Mouse (Mus musculus): Measurements from ENCODE around the gene 4930503B20Rik.

The 4930503B20Rik gene

DNA sequence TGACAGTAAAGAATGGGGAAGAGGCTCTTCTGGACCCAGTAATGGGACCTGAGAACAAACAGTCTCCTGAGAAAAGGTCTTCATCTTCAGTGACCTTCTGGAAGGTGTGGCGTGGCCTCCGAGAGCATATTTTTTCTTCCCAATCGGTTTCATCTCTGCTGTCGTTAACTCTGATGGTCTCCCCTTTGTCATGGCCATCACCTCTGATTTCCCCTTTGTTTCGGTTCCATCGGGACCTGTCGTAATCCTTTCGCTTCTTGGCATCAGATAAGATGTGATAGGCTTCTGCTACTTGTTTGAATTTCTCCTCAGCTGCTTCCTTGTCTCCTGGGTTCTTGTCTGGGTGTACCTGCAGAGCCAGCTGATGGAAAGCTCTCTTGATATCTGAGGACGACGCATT is 401 bp downstream of the 4930503B20Rik start:
- DNase-seq (ENCODE audit: low spot score): no peak

- no peak for DNase-seq (ENCODE audit: low spot score)
Measured at GRCm38 (mm10) chr3:146649311-146649894, 1.7 kb downstream of the 4930503B20Rik start.

GRCm38 (mm10) chr3:146641818-146642427 is 9.2 kb downstream of the 4930503B20Rik start:
- no peak for DNase-seq (ENCODE audit: low spot score)

DNA sequence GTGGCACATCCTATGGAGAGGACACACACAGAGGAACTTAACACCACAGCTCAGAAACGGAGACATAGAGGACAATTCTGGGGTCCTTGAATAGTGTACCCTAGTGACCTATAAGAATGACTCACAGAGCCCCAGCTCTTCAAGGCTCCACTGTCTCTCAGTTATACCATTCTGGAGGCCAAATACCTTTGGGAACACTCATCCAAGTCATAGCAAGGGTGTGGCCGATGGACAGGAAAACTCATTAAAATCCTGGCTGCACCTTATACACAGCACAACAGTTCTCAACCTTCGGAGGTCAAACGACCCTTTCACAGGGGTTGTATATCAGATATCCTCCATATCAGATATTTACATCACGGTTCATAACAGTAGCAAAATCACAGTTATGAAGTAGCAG is 18.6 kb downstream of the 4930503B20Rik start:
- DNase-seq (ENCODE audit: low spot score): no peak

DNA sequence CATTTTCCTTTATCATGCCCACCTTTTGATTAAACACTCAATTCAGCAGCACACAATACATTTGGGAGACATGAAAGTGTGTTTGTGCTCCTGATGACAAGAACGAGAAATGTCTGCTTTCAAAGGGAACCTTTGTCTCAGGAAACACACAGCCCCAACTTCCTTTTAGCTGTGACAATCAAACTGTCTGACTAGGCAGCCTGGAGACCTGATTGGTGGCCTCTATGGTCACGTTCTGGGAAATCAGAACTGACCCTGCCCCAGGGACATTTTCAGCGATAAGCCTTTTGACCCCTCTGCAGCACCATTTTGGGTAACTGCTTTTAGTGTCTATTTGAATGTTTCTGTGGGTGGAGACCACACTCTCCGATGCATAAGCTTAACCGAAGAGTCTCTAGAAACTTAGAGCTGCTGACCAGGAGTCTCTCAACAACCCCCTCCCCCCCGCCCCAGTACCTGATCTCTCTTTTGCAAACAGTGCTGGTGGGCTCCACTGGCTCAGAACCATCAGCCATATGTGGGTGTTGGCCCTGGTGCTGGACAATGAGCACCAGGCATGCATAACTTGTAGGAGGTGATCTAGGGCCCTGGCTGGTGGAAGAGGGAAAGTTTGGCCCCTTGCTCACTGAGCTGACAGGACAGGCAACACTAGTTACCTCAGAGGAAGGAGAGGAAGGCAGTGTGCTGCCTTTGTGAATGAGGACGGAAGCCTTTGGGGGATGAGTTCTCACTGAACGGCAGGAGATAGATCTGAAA is 22.7 kb downstream of the 4930503B20Rik start:
- DNase-seq (ENCODE audit: low spot score): no peak

GRCm38 (mm10) chr3:146625766-146626165 is 25.4 kb downstream of the 4930503B20Rik start:
- DNase-seq (ENCODE audit: low spot score): no peak

DNA sequence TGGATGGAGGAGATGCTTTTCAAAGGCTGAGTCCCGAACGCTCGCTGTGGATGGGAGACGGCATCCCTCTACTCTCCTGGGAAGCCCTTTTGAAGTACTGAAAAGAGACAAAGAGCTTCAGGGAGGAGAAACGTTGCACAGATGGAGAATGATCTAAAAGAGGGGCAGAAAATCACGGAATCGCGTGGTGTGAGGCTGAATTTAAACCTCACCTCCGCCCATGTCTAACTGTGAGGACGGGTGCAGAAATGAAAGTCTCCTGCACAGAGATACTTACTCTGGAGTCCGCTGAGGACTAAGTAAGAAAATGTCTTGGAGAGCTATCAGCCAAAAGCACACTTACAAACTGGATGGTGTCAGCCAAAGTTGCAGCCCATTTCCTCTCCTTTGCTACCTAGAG is 29.2 kb downstream of the 4930503B20Rik start:
- no peak for DNase-seq (ENCODE audit: low spot score)

- no peak for DNase-seq (ENCODE audit: low spot score)
Measured at GRCm38 (mm10) chr3:146620555-146621249, 30.4 kb downstream of the 4930503B20Rik start.

GRCm38 (mm10) chr3:146620101-146620500 is 31.0 kb downstream of the 4930503B20Rik start:
- no peak for DNase-seq (ENCODE audit: low spot score)

DNA sequence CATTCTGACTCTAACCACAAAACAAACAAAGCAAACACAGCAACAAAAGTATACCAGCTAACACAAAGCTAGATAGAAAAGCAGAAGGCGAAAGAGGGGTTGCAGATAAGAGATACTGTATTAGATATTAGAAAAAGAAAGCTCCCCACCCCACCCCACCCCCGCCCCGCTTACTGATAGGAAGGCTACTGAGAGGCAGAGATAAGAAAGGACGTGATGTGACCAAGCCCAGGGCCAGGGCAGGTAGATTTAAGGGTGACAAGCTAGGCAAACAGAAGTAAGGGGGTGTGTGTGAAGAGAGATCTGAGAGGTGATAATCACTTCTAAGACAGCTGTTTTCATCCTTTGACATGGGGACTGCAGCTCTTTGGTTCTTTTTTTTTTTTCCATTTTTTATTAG is 32.8 kb downstream of the 4930503B20Rik start:
- DNase-seq (ENCODE audit: low spot score): no peak

DNA sequence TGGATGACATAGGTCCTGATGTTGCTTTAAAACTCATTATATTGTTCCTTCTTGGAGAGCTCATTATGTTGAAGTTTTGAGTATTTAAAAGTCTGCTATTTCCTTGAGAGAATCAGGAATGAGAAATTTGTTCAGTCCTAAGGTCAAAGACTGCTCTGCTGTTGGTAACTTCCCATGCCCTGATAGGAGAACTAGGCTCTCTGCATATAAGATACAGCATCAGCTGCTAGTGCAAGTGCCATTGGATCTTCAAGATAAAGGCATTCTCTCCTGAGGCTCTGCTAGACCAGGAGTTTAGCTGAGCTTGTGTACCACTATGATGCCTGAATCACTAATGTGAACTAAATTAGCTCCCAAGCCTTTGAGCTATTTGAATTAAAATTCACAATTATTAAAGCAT is 33.2 kb downstream of the 4930503B20Rik start:
- DNase-seq (ENCODE audit: low spot score): no peak

GRCm38 (mm10) chr3:146616533-146617283 is 34.4 kb downstream of the 4930503B20Rik start:
- DNase-seq (ENCODE audit: low spot score): no peak

GRCm38 (mm10) chr3:146615496-146615895 is 35.6 kb downstream of the 4930503B20Rik start, which contains the start of gene Dnase2b:
Gene Dnase2b, minus strand, starts transcription at chr3:146615596.
- DNase-seq (ENCODE audit: low spot score): no peak

DNA sequence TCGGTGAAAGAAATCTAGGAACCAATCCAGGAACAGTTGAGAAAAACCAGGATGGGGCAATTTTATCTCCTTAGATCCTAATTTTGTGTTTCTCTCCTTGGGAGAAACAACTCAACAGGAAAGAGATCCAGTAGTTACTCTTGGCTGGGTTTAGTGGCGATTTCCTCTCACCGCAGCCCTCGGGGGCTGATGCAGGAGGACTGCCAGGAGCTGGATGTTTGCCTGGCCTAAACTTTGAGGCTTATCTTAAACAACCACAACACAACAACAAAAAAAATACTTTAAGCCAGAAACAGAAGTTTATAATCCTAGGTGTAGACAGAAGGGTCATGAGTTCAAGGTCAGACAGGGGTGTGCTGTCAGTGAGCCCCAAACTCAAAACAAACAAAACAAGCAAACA is 39.3 kb downstream of the 4930503B20Rik start:
- no peak for DNase-seq (ENCODE audit: low spot score)

DNA sequence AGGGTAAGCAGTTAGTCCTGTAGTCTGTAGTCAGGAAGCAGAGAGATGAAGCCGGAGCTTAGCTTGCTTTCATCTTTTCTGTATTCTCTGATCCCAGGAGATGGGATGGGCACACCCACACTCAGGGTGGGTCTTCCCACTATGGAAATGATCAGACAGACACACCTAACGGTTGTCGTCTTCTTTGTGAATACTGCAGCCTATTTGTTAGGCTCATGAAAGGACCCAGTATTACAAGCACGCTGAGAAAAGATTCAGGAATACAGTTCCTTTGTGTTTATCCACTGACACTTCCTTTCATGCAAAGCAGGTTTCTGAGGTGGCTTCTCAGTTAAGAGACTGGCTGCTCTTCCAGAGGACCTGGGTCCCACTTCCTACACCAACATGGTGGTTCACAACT is 39.9 kb downstream of the 4930503B20Rik start:
- DNase-seq (ENCODE audit: low spot score): no peak

DNA sequence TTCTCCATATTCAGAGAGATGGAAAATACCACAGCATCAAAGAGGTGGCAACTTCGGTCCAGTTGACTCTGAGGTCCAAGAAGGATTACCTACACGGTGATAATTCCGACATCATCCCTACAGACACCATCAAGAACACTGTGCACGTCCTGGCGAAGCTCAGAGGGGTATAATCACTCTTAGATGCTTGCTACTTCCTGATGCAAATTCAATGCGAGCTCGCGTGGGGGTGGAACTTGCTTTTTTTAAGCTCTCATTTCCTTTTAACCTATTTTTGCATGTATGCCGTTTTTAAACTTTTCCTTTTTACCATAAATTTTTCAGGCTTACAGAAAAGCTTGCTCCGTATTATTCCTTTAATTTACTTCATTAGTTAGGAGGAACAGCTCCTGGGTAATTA is 40.8 kb downstream of the 4930503B20Rik start:
- no peak for DNase-seq (ENCODE audit: low spot score)

GRCm38 (mm10) chr3:146607368-146607767 is 43.7 kb downstream of the 4930503B20Rik start:
- no peak for DNase-seq (ENCODE audit: low spot score)

DNA sequence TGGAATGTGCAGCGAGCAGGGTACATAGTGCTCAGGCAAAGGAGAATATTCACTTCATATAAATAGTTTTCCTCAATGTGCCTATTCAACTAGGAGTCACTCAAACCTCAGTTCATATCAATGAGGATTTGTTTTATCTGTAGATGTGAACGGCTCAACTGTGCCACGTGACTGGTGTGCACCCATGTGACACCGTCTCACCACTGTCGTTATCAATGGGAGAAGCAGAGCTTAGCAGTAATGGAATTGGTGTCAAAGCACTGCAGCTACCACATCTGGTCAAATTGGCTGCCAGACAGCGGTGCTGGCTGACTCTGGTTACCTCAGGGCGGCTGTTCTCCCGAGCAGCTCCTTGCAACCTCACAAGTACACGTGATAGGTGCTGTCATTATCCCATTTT is 46.5 kb downstream of the 4930503B20Rik start:
- DNase-seq (ENCODE audit: low spot score): no peak

DNA sequence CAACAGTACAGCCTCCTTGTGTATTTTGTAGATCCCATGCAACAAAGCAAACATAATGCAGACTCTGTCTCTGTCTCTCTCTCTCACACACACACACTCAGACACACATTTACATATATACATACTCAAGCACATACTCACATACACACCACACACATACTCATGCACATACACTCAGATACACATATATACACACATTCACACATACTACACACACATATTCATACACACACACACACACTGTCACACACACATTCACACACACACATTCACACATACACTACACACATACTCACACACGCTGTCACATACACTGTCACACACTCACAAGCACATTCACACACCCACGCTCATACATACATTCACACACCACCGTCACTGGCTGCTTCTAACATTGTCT is 48.6 kb downstream of the 4930503B20Rik start:
- no peak for DNase-seq (ENCODE audit: low spot score)

- DNase-seq (ENCODE audit: low spot score): no peak
Measured at GRCm38 (mm10) chr3:146601205-146601604, 49.9 kb downstream of the 4930503B20Rik start.

DNA sequence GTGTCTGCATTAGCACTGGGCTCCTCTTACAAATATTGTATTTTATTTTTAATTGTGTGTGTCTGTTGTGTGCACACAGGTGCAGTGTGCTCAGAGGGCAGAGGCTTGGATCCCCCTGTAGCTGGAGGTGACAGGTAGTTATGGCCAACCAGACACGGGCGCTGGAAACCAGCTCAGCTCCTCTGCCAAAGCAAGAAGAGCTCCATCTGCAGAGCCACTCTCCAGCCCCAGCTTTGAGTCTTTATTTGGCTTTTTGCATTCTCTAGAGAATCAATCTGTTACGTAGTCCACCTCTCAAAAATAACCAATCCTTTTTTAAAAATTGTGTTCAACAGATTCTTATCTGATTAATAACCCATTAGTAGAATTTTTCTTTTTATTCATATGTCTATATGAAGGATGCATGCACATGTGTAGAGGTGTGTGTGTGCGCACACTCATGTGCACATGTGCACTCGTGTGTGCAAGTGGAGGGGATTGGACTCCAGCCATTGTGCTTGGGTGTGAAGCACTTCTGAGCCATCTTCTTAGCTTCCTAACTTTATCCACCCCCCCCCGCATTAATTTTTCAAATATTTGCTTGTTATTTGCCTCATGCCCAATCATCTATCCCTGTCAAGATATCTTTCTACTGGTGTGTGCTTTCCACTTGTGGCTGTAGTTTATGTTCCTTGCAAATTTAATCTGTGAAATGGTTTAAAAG is 51.8 kb downstream of the 4930503B20Rik start:
- DNase-seq (ENCODE audit: low spot score): no peak

Measured in urinary bladder, postnatal 10 days (tissue).